Mouse (Mus musculus) MEL (cell line): ENCODE measurements at regions not wholly inside any gene's neighbourhood (a gene's known extent, or its start where the extent isn't known, plus 50 kb on each side); places are given as distances from the start of the nearest gene placed in this dataset.

Experiments
- DNase-seq: peaks from one replicate; pipeline ENCODE4 v3.0.0; 2011; ENCODE audit warnings: low read depth, low spot score
- H3K27ac ChIP-seq: 2 replicates; pipeline ENCODE4 v1.5.1; 2012; ENCODE audit warnings: low read depth, mild to moderate bottlenecking, control low read depth, low read length, moderate library complexity; ENCODE audit not compliant: control insufficient read depth
- H3K27me3 ChIP-seq, 2 experiments: fragments of 150-350 bp in 1 of 2; sonication (generic) in 1 of 2; 2 replicates each; pipeline ENCODE4 v1.6.1; 2012; ENCODE audit warnings: low read length in 2 of 2, mild to moderate bottlenecking in 2 of 2, improper control_type of control experiment in 1 of 2, moderate library complexity in 1 of 2; ENCODE audit not compliant: insufficient read depth in 2 of 2, control insufficient read depth in 1 of 2
- H3K36me3 ChIP-seq, 2 experiments: 2 replicates each; pipeline ENCODE4 v1.6.1; 2012 to 2014; ENCODE audit warnings: low read length in 2 of 2, improper control_type of control experiment in 1 of 2, inconsistent platforms in 1 of 2, mild to moderate bottlenecking in 1 of 2; ENCODE audit not compliant: insufficient read depth in 2 of 2, control insufficient read depth in 1 of 2
- H3K4me1 ChIP-seq, 2 experiments: fragments of 150-350 bp in 1 of 2; sonication (generic) in 1 of 2; 2 replicates each; pipeline ENCODE4 v1.6.1; 2012; ENCODE audit warnings: low read length in 2 of 2, improper control_type of control experiment in 1 of 2, mild to moderate bottlenecking in 1 of 2; ENCODE audit not compliant: insufficient read depth in 2 of 2, control insufficient read depth in 1 of 2
- H3K4me3 ChIP-seq, 2 experiments: fragments of 150-350 bp in 1 of 2; sonication (generic) in 1 of 2; 2 replicates each; pipeline ENCODE4 v1.5.1; 2012; ENCODE audit warnings: low read depth in 2 of 2, low read length in 2 of 2, mild to moderate bottlenecking in 2 of 2, moderate library complexity in 2 of 2, control low read depth in 1 of 2, improper control_type of control experiment in 1 of 2; ENCODE audit not compliant: control insufficient read depth in 1 of 2, insufficient read depth in 1 of 2
- H3K79me2 ChIP-seq: 2 replicates; pipeline ENCODE4 v1.6.1; 2012; ENCODE audit warnings: mild to moderate bottlenecking, low read length, moderate library complexity; ENCODE audit not compliant: control insufficient read depth, poor library complexity, insufficient read depth
- H3K9ac ChIP-seq: 2 replicates; pipeline ENCODE4 v1.6.1; 2012; ENCODE audit warnings: low read depth, mild to moderate bottlenecking, control low read depth, low read length, moderate library complexity; ENCODE audit not compliant: control insufficient read depth, poor library complexity, severe bottlenecking
- H3K9me3 ChIP-seq: fragments of 150-350 bp; sonication (generic); replicated peaks from 2 replicates; pipeline ENCODE4 v1.6.1; 2012; ENCODE audit warnings: mild to moderate bottlenecking, low read length, improper control_type of control experiment, moderate library complexity; ENCODE audit not compliant: insufficient read depth
- BHLHE40 ChIP-seq: IDR thresholded peaks from 2 replicates; pipeline ENCODE4 v1.6.1; 2012; ENCODE audit warnings: low read depth, mild to moderate bottlenecking, inconsistent platforms, low read length, improper control_type of control experiment, borderline replicate concordance
- CHD1 ChIP-seq: IDR thresholded peaks from 2 replicates; pipeline ENCODE4 v1.6.1; 2012; ENCODE audit warnings: low read depth, mild to moderate bottlenecking, inconsistent platforms, low read length, improper control_type of control experiment
- CHD2 ChIP-seq: IDR thresholded peaks from 2 replicates; pipeline ENCODE4 v1.6.1; 2011; ENCODE audit warnings: low read length, improper control_type of control experiment
- CTCF ChIP-seq, 3 experiments: IDR thresholded peaks in 2 of 3; conservative IDR thresholded peaks in 1 of 3; 2 replicates each; pipeline ENCODE4 v1.5.1; 2011 to 2012; ENCODE audit warnings: low read length in 3 of 3, low read depth in 2 of 3, mild to moderate bottlenecking in 2 of 3, improper control_type of control experiment in 1 of 3, inconsistent platforms in 1 of 3, mixed read lengths in 1 of 3, moderate library complexity in 1 of 3; ENCODE audit not compliant: control insufficient read depth in 1 of 3, insufficient read depth in 1 of 3, poor library complexity in 1 of 3, severe bottlenecking in 1 of 3
- E2F4 ChIP-seq: IDR thresholded peaks from 2 replicates; pipeline ENCODE4 v1.6.1; 2011; ENCODE audit warnings: low read depth, low read length, improper control_type of control experiment, borderline replicate concordance
- ETS1 ChIP-seq: IDR thresholded peaks from 2 replicates; pipeline ENCODE4 v1.6.1; 2012; ENCODE audit warnings: low read depth, mild to moderate bottlenecking, inconsistent platforms, low read length, improper control_type of control experiment, moderate library complexity
- GATA1 ChIP-seq: IDR thresholded peaks from 2 replicates; pipeline ENCODE4 v1.6.1; 2011; ENCODE audit warnings: low read depth, low read length, improper control_type of control experiment
- MAFK ChIP-seq: IDR thresholded peaks from 2 replicates; pipeline ENCODE4 v1.6.1; 2011; ENCODE audit warnings: low read depth, mild to moderate bottlenecking, low read length, improper control_type of control experiment, borderline replicate concordance
- MAX ChIP-seq: IDR thresholded peaks from 2 replicates; pipeline ENCODE4 v1.6.1; 2011; ENCODE audit warnings: low read length, improper control_type of control experiment
- NRF1 ChIP-seq: IDR thresholded peaks from 2 replicates; pipeline ENCODE4 v1.6.1; 2014; ENCODE audit warnings: low read depth, mild to moderate bottlenecking, inconsistent platforms, low read length, improper control_type of control experiment, moderate library complexity; ENCODE audit not compliant: poor library complexity, insufficient read depth, severe bottlenecking
- POLR2A ChIP-seq, 2 experiments: IDR thresholded peaks; 2 replicates each; pipeline ENCODE4 v1.6.1; 2011 to 2012; ENCODE audit warnings: low read length in 2 of 2, mild to moderate bottlenecking in 2 of 2, control low read depth in 1 of 2, improper control_type of control experiment in 1 of 2, low read depth in 1 of 2, moderate library complexity in 1 of 2; ENCODE audit not compliant: control insufficient read depth in 1 of 2, insufficient read depth in 1 of 2, poor library complexity in 1 of 2
- POLR2AphosphoS2 ChIP-seq: IDR thresholded peaks from 2 replicates; pipeline ENCODE4 v1.6.1; 2011; ENCODE audit warnings: low read length, improper control_type of control experiment
- POLR2AphosphoS5 ChIP-seq: IDR thresholded peaks from 2 replicates; pipeline ENCODE4 v1.6.1; 2012; ENCODE audit warnings: low read depth, borderline replicate concordance, mild to moderate bottlenecking, inconsistent platforms, low read length, moderate library complexity, mixed read lengths
- SIN3A ChIP-seq: IDR thresholded peaks from 2 replicates; pipeline ENCODE4 v1.6.1; 2012; ENCODE audit warnings: low read length, improper control_type of control experiment, inconsistent platforms
- TAL1 ChIP-seq: IDR thresholded peaks from 2 replicates; pipeline ENCODE4 v1.6.1; 2012; ENCODE audit warnings: mild to moderate bottlenecking, inconsistent platforms, low read length, moderate library complexity, mixed read lengths
- TBP ChIP-seq: IDR thresholded peaks from 2 replicates; pipeline ENCODE4 v1.8.0; 2011; ENCODE audit warnings: low read depth, low read length, improper control_type of control experiment
- TCF12 ChIP-seq: IDR thresholded peaks from 2 replicates; pipeline ENCODE4 v1.6.1; 2014; ENCODE audit warnings: low read depth, mild to moderate bottlenecking, inconsistent platforms, low read length, improper control_type of control experiment, moderate library complexity
- UBTF ChIP-seq: IDR thresholded peaks from 2 replicates; pipeline ENCODE4 v1.6.1; 2012; ENCODE audit warnings: low read depth, mild to moderate bottlenecking, inconsistent platforms, low read length, improper control_type of control experiment, moderate library complexity, borderline replicate concordance; ENCODE audit not compliant: insufficient read depth
- USF1 ChIP-seq: IDR thresholded peaks from 2 replicates; pipeline ENCODE4 v1.6.1; 2014; ENCODE audit warnings: low read depth, mild to moderate bottlenecking, inconsistent platforms, low read length, improper control_type of control experiment, moderate library complexity
- USF2 ChIP-seq, 2 experiments: IDR thresholded peaks; 2 replicates each; pipeline ENCODE4 v1.6.1; 2011 to 2012; ENCODE audit warnings: improper control_type of control experiment in 2 of 2, low read length in 2 of 2, borderline replicate concordance in 1 of 2, inconsistent platforms in 1 of 2, low read depth in 1 of 2, mild to moderate bottlenecking in 1 of 2; ENCODE audit not compliant: insufficient read depth in 1 of 2
- ZC3H11A ChIP-seq: IDR thresholded peaks from 2 replicates; pipeline ENCODE4 v1.6.1; 2012; ENCODE audit warnings: low read depth, mild to moderate bottlenecking, inconsistent platforms, low read length, improper control_type of control experiment
- ZKSCAN1 ChIP-seq: IDR thresholded peaks from 2 replicates; pipeline ENCODE4 v1.6.1; 2012; ENCODE audit warnings: low read depth, mild to moderate bottlenecking, inconsistent platforms, low read length, improper control_type of control experiment, moderate library complexity
- ZNF384 ChIP-seq: IDR thresholded peaks from 2 replicates; pipeline ENCODE4 v1.6.1; 2012; ENCODE audit warnings: low read depth, mild to moderate bottlenecking, inconsistent platforms, low read length, improper control_type of control experiment

GRCm38 (mm10) chr6:13949640-13950039, 78.3 kb upstream of the 2610001J05Rik start:
- DNase-seq: no peak
- no peak overlapping the region for H3K4me3 ChIP-seq
- no peaks in the 10 kb centered on the region for H3K36me3 ChIP-seq
- no peaks in the 10 kb centered on the region for H3K4me1 ChIP-seq
- H3K9ac ChIP-seq: no peak overlapping the region
- H3K27me3 ChIP-seq: no peaks in the 10 kb centered on the region
- H3K9me3 ChIP-seq: no peaks in the 10 kb centered on the region
- H3K79me2 ChIP-seq: no peaks in the 10 kb centered on the region
- no peak overlapping the region for H3K27ac ChIP-seq
- no peak for TF ChIP-seq USF2 (IDR thresholded peaks at IDR 0.05; ENCODE audit: borderline replicate concordance in 1 of 2, insufficient read depth in 1 of 2, low read depth in 1 of 2, low read length in 2 of 2)
- no peak for TF ChIP-seq E2F4
- TF ChIP-seq TBP: no peak
- no peak for TF ChIP-seq MAFK
- no peak for TF ChIP-seq UBTF
- no peak for TF ChIP-seq CHD1
- no peak for TF ChIP-seq USF1
- TF ChIP-seq ETS1: no peak
- TF ChIP-seq ZNF384: no peak

- DNase-seq: no peak
- H3K36me3 ChIP-seq: no peaks in the 10 kb centered on the region
- no peaks in the 10 kb centered on the region for H3K4me1 ChIP-seq
- H3K79me2 ChIP-seq: no peaks in the 10 kb centered on the region
- no peak overlapping the region for H3K27ac ChIP-seq
- no peak overlapping the region for H3K9ac ChIP-seq
- H3K27me3 ChIP-seq: 0 out of 4 replicates have a peak, but pooled peaks cover 0 to 2% of the 10 kb centered on the region in 2 experiments
- H3K9me3 ChIP-seq: no peaks in the 10 kb centered on the region
- no peak overlapping the region for H3K4me3 ChIP-seq
- TF ChIP-seq NRF1 (no peak), SIN3A (no peak), ZC3H11A (no peak), POLR2AphosphoS5 (no peak), POLR2AphosphoS2 (no peak), ZNF384 (no peak), MAX (no peak), TCF12 (no peak), CTCF (IDR thresholded peaks at IDR 0.05 in 2 of 3, conservative IDR thresholded peaks at IDR 0.05 in 1 of 3; ENCODE audit: control insufficient read depth in 1 of 3, insufficient read depth in 1 of 3, low read depth in 2 of 3, low read length in 3 of 3, poor library complexity in 1 of 3, severe bottlenecking in 1 of 3) (no peak), POLR2A (IDR thresholded peaks at IDR 0.05; ENCODE audit: control insufficient read depth in 1 of 2, insufficient read depth in 1 of 2, low read depth in 1 of 2, low read length in 2 of 2, poor library complexity in 1 of 2) (no peak), ZKSCAN1 (no peak), GATA1 (no peak), BHLHE40 (no peak), TBP (no peak), CHD2 (no peak), TAL1 (no peak), UBTF (no peak)
These were observed 49.8 kb upstream of the 2610001J05Rik start for GRCm38 (mm10) chr6:13920809-13921760.
